Mouse (Mus musculus) liver, embryonic 14.5 days (tissue): ENCODE measurements around the gene Rrp15.

ENCODE experiments used
- CTCF ChIP-seq: IDR thresholded peaks from 2 replicates; pipeline ENCODE4 v1.5.1; 2016; ENCODE audit warnings: antibody characterized with exemption, low read depth, control low read depth
- EP300 ChIP-seq: IDR thresholded peaks from 2 replicates; pipeline ENCODE4 v1.6.1; 2016; ENCODE audit warnings: antibody characterized with exemption, low read depth

DNA sequence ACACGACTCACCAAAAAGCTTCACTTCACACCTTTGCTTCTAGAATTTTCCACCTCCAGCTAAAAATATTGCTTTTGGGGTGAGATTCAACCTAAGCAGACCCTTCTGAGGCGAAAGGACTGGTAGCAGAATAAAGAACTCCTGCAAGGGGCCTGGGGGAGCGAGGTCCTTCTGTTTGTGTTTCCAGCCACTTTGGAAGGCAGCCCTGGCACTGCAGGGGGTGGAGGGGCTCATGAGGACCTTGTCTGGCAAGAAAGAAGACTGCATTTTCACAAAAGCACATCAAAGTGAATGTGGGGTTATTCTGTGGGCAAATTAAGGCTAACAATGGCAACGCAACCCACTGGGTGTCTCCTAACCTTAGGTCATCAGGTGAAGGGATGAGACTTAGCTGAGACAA is 76.0 kb downstream of the Rrp15 start:
- no peak for TF ChIP-seq EP300
- TF ChIP-seq CTCF: no peak
